Mouse (Mus musculus) myocyte (in vitro differentiated cells): Measurements from ENCODE around the gene Olfr169. TPM values are rescaled to one million over a fixed set of nuclear protein-coding genes. Genes with fewer than 3 reads are reported as not detected.
"Not testable (repeated sequence)": the region's sequence is repeated elsewhere in the genome, so short reads cannot be mapped to it uniquely, and the experiment has no call there.

Experiments used
- H3K27me3 ChIP-seq: one replicate; pipeline ENCODE4 v1.6.1; 2011; ENCODE audit not compliant: control insufficient read depth, insufficient read depth, insufficient read length
- H3K36me3 ChIP-seq: one replicate; pipeline ENCODE4 v1.6.1; 2011; ENCODE audit not compliant: control insufficient read depth, insufficient read depth
- H3K4me2 ChIP-seq: one replicate; pipeline ENCODE4 v1.6.1; 2011; ENCODE audit warnings: low read depth, control low read depth
- H3K4me3 ChIP-seq: one replicate; pipeline ENCODE4 v1.5.1; 2011; ENCODE audit warnings: mild to moderate bottlenecking, control low read depth, moderate library complexity
- H3K79me2 ChIP-seq: one replicate; pipeline ENCODE4 v1.6.1; 2011; ENCODE audit not compliant: control insufficient read depth, insufficient read depth
- H3ac ChIP-seq: one replicate; pipeline ENCODE4 v1.6.1; 2011; ENCODE audit not compliant: control insufficient read depth, insufficient read length
- MAX ChIP-seq: IDR thresholded peaks from one replicate; pipeline ENCODE4 v1.6.1; 2011; ENCODE audit warnings: low read depth, mild to moderate bottlenecking, control low read depth
- MYOD1 ChIP-seq, 3 experiments: IDR thresholded peaks; one replicate each; pipeline ENCODE4 v1.6.1; 2011; ENCODE audit warnings: control low read depth in 2 of 3, low read depth in 2 of 3, mild to moderate bottlenecking in 2 of 3, moderate library complexity in 1 of 3; ENCODE audit not compliant: insufficient read length in 2 of 3, control insufficient read depth in 1 of 3
- POLR2A ChIP-seq: IDR thresholded peaks from one replicate; pipeline ENCODE4 v1.6.1; 2011; ENCODE audit warnings: low read depth, mild to moderate bottlenecking, control low read depth, moderate library complexity; ENCODE audit not compliant: insufficient read length
- REST ChIP-seq: IDR thresholded peaks from one replicate; pipeline ENCODE4 v1.6.1; 2011; ENCODE audit warnings: mild to moderate bottlenecking, control low read depth, moderate library complexity; ENCODE audit not compliant: insufficient read depth, insufficient read length
- SRF ChIP-seq: IDR thresholded peaks from one replicate; pipeline ENCODE4 v1.6.1; 2011; ENCODE audit warnings: low read depth; ENCODE audit not compliant: control insufficient read depth, insufficient read length
- TCF12 ChIP-seq: IDR thresholded peaks from one replicate; pipeline ENCODE4 v1.6.1; 2011; ENCODE audit warnings: mild to moderate bottlenecking, control low read depth; ENCODE audit not compliant: poor library complexity, insufficient read depth, severe bottlenecking
- USF1 ChIP-seq: IDR thresholded peaks from one replicate; pipeline ENCODE4 v1.6.1; 2011; ENCODE audit warnings: low read depth, mild to moderate bottlenecking, control low read depth, moderate library complexity
- polyA plus RNA-seq: library from polyadenylated mRNA; unstranded; fragments of >200 nt; fragmentation: generic; extraction: Trizol; gene quantifications from one replicate; pipeline ENCODE4 v1.2.1, GENCODE M21; 2012; ENCODE audit warnings: missing spikeins

Olfr169 gene
- not detected for polyA plus RNA-seq

DNA sequence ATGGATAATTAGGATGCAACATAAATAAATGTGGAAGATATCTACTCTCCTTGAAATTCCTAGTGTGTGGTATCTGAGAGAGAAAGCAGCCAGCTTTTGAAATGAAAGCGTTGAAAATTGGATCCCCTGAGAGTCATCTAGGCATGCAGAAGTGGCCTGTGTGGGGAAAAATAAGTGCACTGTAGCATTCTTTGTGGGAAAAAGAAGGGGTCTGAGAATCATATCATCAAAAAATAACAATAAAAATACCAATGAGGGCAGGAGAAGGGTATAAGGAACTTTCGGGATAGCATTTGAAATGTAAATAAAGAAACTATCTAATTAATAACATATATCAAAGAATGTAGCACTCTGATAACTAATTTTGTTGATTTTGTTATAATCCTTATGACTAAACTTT, at the start of gene Olfr169:
Gene Olfr169 (minus strand): TSS at position 101 of the 400 bp plus-strand sequence.
- not testable (repeated sequence) for H3ac ChIP-seq, H3K4me2 ChIP-seq, H3K27me3 ChIP-seq, H3K4me3 ChIP-seq, H3K36me3 ChIP-seq, H3K79me2 ChIP-seq

- H3K27me3 ChIP-seq, H3ac ChIP-seq, H3K4me2 ChIP-seq, H3K79me2 ChIP-seq, H3K36me3 ChIP-seq, H3K4me3 ChIP-seq: not testable (repeated sequence)
Observed at GRCm38 (mm10) chr16:19611782-19612181, 40.2 kb upstream of the Olfr169 start, which contains the start of gene Olfr170. TSS of gene Olfr170 (minus strand) at chr16:19611882.

- Histone ChIP-seq H3K36me3 (no peaks in the 10 kb centered on the region), H3K79me2 (no peaks in the 10 kb centered on the region), H3K4me2 (no peak overlapping the region), H3ac (no peak overlapping the region), H3K4me3 (no peak overlapping the region), H3K27me3 (no peaks in the 10 kb centered on the region)
- TF ChIP-seq REST = no peak
Observed at GRCm38 (mm10) chr16:19603166-19603565, 31.6 kb upstream of the Olfr169 start.

GRCm38 (mm10) chr16:19553429-19553828, 18.2 kb downstream of the Olfr169 start:
- not testable (repeated sequence) for H3K36me3 ChIP-seq, H3ac ChIP-seq, H3K4me3 ChIP-seq, H3K27me3 ChIP-seq, H3K4me2 ChIP-seq, H3K79me2 ChIP-seq

GRCm38 (mm10) chr16:19552246-19552645, 19.4 kb downstream of the Olfr169 start:
- not testable (repeated sequence) for H3K79me2 ChIP-seq, H3K4me2 ChIP-seq, H3ac ChIP-seq, H3K4me3 ChIP-seq, H3K36me3 ChIP-seq, H3K27me3 ChIP-seq

- no peak within 1 kb of the TSS for H3ac ChIP-seq
- H3K79me2 ChIP-seq = no peaks in the 10 kb centered on the region
- H3K36me3 ChIP-seq = no peaks in the 10 kb centered on the region
- H3K4me2 ChIP-seq = no peak within 1 kb of the TSS
- H3K27me3 ChIP-seq = no peaks in the 10 kb centered on the region
- no peak within 1 kb of the TSS for H3K4me3 ChIP-seq
- no peak for TF ChIP-seq USF1
- TF ChIP-seq SRF = no peak
- TF ChIP-seq POLR2A = no peak
- no peak for TF ChIP-seq MAX
- no peak for TF ChIP-seq TCF12
Observed at GRCm38 (mm10) chr16:19535455-19535854, 36.2 kb downstream of the Olfr169 start, which contains the start of gene Olfr168. TSS of gene Olfr168 (minus strand) at chr16:19535555.

GRCm38 (mm10) chr16:19522166-19522565, 49.4 kb downstream of the Olfr169 start, which contains the start of gene Olfr167:
TSS of gene Olfr167 (minus strand) at chr16:19522266.
- Histone ChIP-seq H3K79me2 (no peaks in the 10 kb centered on the region), H3K4me2 (no peak within 1 kb of the TSS), H3K36me3 (no peaks in the 10 kb centered on the region), H3ac (no peak within 1 kb of the TSS), H3K27me3 (no peaks in the 10 kb centered on the region), H3K4me3 (no peak within 1 kb of the TSS)
- no peak for TF ChIP-seq SRF
- TF ChIP-seq MYOD1 (IDR thresholded peaks at IDR 0.05; ENCODE audit: control insufficient read depth in 1 of 3, insufficient read length in 2 of 3, low read depth in 2 of 3) = no peak

Other genes starting within 250 kb of the Olfr169 start
- gene Olfr165, start 148.7 kb downstream of the Olfr169 start, polyA plus RNA-seq = not detected
- not detected for gene Olfr166, start 88.1 kb downstream of the Olfr169 start, polyA plus RNA-seq
- gene Olfr167, start 49.5 kb downstream of the Olfr169 start, polyA plus RNA-seq = not detected
- gene Olfr168, start 36.3 kb downstream of the Olfr169 start, polyA plus RNA-seq = not detected
- gene Olfr170, start 40.1 kb upstream of the Olfr169 start, polyA plus RNA-seq = not detected
- gene Olfr171, start 58.1 kb upstream of the Olfr169 start, polyA plus RNA-seq = not detected
- gene Lamp3, start 134.6 kb upstream of the Olfr169 start, polyA plus RNA-seq = not detected
- 0.40 TPM for gene B3gnt5, start 188.4 kb upstream of the Olfr169 start, polyA plus RNA-seq